Mouse (Mus musculus) frontal cortex, adult 2 months (tissue): ENCODE measurements around the gene Cnnm1. TPM values are rescaled to one million over a fixed set of nuclear protein-coding genes. Genes with fewer than 3 reads are reported as not detected.

ENCODE experiments used
- DNase-seq, 2 experiments: peaks; one replicate each; pipeline ENCODE4 v3.0.0; 2022; ENCODE audit warnings: low spot score in 1 of 2; ENCODE audit errors: extremely low spot score in 1 of 2
- polyA plus RNA-seq: library from polyadenylated mRNA; depleted of rRNA; stranded (reverse); fragments of >200 nt; gene quantifications from 2 replicates; pipeline ENCODE4 v1.2.3, GENCODE M21; 2012; rRNA removed

The Cnnm1 gene
- polyA plus RNA-seq, result 47.0 and 49.4 TPM in 2 replicates

DNA sequence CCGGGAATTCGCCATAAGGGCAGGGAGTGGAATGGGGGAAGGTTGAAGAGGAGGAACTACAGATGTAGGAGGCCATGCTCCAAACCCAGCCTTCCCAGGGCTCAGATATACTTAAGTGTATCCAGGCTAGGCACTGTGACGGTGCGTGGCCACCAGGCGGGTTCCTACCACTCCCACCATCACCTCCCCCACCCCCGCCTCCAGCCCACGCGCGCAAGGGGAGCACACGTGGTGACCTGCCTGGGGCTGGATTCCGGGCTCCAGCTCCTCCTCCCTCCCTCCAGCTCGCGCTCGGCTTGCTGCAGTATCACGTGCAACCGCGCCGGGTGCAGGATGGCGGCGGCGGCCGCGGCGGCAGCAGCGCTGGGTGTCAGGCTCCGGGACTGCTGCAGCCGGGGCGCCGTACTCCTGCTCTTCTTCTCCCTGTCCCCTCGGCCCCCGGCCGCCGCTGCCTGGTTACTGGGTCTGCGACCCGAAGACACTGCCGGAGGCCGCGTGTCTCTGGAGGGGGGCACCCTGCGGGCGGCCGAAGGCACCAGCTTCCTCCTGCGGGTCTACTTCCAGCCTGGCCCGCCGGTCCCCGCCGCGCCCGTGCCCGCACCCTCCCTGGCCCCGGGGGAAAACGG lies at the start of gene Cnnm1:
TSS of gene Cnnm1 (plus strand) at position 325 of the 626 bp plus-strand sequence.
- peak; percentile 53 to 76 for DNase-seq

DNA sequence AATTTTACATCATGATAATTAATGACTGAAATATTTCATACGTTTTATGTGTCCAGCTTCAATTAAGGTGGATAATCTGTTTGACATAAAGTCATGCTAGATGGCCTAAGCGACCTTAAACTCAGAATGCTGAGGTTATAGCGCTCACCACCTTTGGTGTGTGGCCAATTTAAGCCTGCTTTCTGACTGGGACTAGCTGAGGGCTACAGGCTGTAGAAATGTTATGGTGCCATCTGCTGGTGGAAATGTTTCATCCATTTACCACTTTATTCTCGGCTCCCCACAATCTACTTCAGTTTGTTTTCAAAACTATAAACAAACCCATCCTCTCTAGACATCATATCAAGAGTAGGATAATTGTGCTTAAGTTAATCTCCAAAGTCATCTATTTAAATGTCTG lies 43.9 kb upstream of the Cnnm1 start:
- DNase-seq, result peak in 1 of 2 experiments; percentile 79

DNA sequence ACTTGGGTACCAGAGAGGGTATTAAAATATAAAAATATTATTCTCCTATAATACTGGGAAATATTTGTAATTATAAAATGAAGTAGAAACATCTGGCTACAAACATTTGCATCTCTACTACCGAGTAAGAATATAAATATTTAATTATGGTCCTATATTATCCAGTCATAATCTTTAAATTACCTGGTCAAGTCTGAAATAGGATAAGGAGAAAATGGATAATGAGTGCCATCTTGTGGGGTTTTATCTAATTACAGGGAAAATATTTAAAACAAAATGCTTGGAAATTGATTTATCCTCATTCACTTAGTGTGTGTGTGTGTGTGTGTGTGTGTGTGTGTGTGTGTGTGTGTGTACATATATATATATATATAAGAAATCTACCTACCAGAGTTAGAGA lies 33.1 kb upstream of the Cnnm1 start:
- DNase-seq, result no peak

DNA sequence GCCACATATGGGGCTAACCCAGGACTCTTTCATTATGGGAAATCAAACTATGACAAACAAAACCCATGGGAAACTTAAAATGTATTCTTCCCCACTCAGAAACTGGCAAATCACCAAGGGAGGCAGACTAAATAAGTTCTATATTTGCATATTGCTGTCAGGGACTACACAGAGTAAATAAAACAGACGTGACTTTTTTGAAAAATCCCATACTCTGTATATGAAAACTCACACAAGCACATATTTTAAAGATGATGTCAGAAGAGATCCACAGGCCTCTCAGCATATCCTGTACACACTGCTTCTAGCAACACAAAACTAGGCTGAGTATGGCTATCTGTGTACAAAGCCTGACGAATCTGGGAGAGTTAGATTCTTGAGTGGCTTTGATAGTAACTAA lies 24.7 kb upstream of the Cnnm1 start:
- DNase-seq, result no peak

DNA sequence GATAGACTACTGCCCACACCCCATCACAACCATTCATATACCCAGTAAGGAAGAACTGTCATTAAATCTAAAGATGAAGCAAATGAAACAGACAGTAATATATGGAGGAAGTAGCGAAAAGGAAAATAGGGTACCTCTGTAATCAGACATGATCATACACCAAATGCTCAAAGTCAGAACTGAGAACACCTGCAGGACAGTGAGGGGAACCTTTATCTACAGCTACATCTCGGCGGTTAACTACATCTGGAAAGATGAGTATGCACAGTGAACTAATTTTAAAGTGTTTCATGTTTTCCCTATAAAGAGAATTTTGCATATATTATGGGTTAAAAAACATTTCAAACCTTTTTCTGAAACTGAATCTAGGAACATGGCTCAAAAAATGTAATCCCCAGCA lies 19.7 kb upstream of the Cnnm1 start:
- DNase-seq, result no peak

DNA sequence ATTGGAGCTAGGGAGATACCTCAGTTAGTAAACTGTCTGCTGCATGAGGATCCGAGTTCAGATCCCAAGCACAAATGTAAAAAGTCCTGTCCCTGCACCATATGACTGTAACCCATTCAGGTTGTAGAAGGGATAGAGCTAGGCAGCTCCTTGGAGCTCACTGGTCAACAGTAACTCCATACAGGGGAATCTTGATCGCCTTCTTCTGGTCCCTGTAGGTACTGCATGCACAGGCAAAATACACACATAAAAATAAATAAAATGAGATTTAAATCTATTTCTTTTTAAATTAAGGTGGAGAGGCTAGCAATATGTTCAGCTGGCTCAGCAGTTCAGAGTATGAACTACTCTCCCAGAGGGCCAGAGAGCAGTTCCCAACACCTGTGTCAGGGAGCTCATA lies 16.2 kb upstream of the Cnnm1 start:
- no peak for DNase-seq

DNA sequence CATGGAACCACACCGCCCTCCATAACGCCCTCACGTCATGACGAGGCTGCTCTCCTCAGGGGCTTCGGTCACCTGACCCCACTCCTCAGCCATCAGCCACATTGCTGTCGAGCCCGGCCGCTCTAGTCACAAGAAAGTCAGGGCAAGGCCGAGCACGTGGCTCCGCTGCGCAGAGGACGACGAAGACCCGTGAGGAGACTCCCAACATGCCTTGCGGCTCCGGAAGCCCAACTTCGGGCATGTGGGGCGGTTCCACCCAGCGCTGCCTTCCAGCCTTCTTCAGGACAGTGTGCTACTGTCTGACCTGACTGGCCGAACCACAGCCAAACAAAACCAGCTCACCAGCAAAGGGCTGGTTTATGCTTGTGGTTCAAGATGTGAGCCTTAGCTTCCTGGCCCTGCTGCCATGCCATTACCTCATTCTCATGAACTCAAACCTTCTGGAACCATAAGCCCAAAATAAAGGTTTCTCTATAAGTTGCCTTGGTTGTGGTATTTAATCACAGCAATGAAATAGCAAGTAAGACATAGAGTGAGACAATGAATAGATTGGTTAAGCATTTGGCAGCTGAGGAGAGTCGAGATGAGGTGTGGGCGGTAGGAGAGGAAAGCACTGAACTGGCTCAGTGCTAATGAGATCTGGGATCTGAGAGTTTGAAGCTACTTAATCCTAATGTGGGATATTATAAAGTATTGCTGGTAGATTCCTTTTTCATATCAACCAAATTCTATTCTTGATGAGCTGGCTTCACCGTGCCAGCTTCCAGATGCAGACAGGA lies 12.6 kb upstream of the Cnnm1 start:
- DNase-seq, result peak in 1 of 2 experiments; percentile 44

DNA sequence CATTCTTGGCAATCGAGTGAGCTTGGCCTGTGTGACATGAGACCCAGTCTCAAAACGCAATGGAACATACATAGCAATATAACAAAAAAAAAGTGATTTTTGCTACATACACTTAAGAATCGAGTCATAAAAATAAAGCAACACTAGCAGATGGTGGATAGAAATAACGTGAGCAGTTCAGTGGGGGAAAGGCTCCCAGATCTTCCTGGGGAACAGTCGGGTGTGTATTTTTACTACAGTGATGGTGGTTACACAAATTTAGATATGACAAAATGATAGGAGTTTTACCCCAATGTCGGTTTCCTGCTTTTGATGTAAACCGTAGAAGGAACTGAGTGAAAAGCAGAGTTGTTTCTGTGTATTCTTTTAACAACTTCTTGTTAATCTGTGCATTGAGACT lies 990 bp upstream of the Cnnm1 start:
- DNase-seq, result peak in 1 of 2 experiments; percentile 57

DNA sequence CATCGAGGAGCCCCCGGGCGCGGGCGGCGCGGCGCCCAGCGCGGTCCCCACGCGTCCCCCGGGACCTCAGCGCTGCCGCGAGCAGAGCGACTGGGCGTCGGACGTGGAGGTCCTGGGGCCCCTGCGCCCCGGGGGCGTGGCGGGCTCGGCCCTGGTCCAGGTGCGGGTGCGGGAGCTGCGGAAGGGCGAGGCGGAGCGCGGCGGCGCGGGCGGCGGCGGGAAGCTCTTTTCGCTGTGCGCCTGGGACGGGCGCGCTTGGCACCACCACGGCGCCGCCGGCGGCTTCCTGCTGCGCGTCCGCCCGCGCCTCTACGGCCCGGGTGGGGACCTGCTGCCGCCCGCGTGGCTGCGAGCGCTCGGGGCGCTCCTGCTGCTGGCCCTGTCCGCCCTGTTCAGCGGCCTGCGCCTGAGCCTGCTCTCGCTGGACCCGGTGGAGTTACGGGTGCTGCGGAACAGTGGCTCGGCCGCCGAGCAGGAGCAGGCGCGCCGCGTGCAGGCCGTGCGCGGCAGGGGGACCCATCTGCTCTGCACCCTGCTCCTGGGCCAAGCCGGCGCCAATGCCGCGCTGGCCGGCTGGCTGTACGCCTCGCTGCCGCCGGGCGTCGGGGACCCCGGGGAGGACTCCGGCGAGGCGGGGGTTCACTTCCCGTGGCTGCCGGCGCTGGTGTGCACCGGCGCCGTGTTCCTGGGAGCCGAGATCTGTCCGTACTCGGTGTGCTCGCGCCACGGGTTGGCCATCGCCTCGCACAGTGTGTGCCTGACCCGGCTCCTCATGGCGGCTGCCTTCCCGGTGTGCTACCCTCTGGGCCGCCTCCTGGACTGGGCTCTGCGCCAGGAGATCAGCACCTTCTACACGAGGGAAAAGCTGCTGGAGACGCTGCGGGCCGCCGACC lies 778 bp downstream of the Cnnm1 start:
- DNase-seq, result no peak

DNA sequence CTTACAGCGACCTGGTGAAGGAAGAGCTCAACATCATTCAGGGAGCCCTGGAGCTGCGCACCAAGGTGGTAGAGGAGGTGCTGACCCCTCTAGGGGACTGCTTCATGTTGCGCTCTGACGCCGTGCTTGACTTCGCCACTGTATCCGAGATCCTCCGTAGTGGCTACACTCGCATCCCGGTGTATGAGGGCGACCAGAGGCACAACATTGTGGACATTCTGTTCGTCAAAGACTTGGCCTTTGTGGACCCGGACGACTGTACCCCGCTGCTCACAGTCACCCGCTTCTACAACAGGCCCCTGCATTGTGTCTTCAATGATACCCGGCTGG lies 1.4 kb downstream of the Cnnm1 start:
- no peak for DNase-seq

DNA sequence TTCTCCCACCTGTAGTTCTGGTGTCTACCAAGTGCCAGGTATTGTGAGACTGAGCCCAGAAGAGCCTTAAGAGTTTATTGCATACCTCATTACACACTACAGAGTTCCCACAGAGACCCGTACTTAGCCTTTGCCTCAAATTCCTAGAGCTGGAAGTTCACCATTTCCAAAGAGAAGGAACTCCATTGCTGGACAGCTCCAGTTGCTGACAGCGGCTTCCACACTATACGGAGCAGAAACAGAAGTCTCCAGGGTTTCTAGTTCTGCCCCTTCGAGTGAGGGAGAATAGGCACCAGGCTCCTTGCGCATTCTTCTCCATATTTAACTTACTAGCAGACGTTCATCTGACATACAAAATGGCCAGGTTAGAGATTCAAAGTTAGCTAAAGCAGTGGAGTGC lies 2.0 kb downstream of the Cnnm1 start:
- no peak for DNase-seq

DNA sequence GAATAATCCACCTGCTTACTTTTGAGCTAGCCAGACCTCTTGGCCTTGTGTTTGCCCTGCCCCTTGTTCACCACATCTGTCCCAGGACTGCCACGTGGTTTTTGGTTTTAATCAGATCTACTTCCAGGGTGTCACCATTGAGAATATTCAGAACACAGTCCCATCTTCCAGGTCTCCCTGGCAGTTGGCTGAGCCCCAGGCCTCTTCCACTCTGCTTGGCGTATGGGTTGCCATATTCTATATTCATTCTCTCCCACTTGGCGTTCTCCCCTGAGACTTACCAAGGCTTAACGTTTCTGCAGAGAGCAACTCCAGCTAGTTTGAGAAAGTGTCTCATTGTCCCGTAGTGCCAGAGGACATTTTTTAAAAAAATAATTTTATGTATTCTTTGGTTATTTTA lies 2.7 kb downstream of the Cnnm1 start:
- DNase-seq, result no peak

DNA sequence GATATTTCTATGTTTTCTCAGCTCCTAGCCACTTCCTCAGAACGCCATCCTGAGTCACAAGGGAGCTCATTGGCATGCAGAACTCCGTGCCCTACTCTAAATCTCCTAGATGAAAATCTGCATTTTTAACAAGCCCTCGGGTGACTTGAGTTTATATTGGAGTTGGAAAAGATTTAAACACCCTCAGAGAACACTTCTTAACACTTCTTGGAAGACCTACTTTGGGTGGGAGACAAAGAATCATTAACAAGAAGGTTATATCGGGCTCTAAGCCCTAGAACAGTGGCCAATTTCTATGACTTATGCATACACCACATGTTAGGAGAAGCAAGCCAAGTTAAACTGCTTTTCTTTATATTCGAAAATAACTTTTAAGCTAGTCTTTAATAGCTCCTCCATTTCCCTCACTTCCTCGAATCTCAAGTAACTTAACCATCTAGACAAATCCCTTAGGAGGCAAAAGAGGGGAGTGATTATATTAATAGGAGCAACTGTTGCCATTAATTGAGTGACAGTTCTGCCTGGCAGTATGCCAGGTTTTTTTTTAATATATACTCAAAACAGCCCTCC lies 4.5 kb downstream of the Cnnm1 start:
- DNase-seq, result no peak

DNA sequence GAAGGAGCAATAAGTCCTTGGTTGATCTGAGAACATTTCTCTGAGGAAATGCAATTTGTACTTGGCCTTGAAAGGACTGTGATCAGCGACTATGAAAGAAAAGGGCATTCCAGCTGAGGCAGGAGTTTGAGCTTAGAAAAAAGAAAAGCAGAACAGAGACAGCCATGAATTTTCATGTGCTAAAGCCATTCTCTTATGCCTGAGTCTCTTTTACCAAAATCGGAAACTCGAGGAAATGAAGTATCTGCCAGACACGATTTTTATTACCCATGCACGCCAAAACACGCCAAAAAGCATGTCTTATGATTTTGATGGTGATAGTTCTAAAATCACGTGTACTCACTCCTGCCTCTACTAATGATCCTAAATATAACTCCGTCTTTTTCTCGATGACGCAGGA lies 11.3 kb downstream of the Cnnm1 start:
- DNase-seq, result no peak

DNA sequence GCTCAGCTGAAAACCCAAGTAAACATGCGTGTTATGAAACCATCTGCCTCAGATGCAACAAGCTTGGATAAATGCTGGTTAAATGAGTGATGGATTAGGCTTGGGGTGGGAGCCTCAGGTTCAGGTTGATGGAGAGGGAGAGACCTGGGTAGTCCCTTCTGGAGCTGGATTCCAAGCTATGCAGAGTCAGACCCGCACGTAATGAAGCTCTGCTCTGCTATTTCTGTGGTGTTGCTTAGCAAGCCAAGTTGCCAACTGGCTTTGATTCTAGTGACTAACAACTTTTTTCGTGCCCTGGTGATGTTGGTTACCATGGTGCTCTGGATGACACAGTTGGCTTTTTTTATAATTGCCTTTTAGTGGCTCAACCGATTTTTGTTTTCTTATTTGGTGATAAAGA lies 11.9 kb downstream of the Cnnm1 start:
- peak; percentile 64 to 82 for DNase-seq

DNA sequence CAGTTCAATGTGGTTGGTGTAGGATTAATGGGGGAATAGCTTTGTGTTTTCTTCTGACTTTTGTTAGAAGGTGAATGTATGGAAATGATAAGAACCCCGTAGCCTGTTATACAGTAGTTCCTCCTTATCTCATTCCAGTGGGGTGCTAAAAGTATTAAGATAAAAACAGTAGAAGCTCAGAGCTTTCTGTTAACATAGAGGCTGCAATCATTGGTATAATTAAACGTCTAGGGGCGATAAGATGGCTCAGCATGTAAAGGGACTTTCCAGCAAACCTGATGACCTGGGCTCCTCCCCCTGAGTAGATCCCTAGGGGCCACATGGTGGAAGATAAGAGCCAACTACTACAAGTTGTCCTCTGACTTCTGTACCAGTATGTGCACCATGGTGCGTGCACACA lies 12.8 kb downstream of the Cnnm1 start:
- no peak for DNase-seq

DNA sequence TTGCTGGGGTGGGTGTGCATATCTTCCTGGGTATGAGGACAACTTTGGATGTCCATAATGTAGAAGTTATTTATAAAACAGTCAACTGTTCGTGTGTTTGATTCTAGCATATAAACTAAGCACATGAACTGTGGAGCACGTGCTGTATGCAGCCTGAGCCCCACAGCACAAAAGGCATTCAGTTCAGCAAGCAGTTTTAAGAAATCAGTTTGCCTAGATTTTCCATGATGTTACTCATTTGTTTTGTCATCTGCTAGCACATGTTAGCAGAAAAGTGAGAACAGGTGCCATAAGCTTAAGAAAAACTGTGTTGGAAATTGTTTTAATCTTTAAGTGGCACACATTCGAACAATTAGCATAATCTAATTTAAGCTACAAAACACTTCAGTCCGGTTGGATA lies 19.7 kb downstream of the Cnnm1 start:
- no peak for DNase-seq

DNA sequence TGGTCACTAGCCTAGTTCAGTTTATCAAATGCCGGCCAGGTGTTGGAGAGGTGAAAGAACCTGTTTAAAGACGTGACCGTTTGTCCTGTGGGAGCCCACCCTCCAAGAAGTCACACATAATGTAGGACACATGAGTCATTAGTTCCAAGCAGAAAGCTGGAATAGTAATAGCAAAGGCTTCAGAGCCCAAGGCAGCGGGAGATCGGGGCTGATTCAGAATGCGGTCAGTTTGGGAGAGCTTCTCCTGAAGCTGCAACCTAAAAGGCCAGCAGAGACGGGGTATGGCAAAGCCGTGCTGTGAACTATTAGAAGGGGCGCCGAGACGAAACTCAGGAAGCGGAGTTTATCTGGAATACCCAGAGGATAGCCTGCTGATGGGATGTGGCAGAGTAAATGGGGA lies 20.2 kb downstream of the Cnnm1 start:
- DNase-seq, result no peak

DNA sequence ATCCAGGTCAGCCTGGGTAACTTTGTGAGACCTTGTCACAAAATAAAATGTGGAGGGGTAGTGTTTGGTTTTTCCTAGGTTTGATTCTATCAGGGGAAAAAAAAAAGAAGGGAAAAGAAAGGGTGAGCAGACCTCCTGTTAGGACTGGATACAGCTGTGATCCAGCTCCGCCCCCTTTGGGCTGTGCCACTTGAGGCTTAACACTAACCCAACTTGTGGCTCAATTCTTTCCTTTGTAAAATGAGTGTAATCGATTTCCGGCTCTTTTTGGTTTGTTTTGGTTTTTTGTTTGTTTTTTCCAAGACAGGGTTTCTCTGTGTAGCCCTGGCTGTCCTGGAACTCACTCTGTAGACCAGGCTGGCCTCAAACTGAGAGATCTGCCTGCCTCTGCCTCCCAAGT lies 21.9 kb downstream of the Cnnm1 start:
- no peak for DNase-seq

DNA sequence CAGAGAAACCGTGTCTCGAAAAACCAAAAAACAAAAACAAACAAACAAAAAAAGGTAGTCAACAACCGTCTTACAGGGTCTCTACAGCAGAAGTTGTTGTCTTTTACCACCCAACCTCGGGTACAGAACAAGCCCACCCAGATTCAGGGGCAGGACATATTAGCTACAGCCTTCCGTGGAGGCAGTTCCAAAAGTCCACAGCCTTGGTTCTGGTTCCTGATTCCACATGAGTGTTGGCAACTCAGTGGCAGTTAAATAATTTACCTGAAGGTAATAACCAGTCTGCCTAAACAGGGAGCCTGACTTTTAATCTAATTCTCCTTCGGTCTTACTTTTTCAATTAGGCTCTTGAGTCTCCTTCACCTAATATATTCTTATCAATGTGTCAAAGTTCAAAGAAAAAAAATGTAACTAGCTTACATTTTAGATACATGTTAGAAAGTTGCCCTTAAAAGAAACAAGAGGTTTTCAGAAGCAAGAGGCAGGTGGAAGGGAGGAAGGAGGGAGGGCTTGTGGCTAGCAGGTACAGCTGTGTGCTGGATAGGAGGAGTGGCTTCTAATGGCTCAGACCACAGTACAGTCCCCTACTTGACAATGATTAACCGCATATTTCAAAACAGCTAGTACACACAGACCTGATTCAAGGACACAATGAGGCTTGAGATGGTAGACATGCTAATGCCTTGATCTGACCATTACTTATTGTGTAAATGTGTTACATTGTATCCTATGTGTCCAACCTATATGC lies 23.5 kb downstream of the Cnnm1 start:
- DNase-seq, result no peak

DNA sequence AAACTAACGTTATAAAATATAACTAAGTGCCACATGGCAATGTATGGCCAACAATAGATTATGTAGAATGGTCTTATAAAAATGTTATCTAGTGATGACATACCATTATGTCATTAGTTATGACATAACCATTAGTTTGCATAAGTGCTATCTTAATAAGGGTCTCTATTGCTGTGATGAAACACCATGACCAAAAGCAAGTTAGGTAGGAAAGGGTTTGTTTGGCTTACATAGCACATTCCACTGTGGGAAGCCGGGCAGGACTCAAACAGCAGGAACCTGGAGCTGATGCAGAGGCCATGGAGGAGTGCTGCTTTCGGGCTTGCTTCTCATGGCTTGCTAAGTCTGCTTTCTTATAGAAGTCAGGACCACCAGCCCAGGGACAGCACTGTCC lies 24.1 kb downstream of the Cnnm1 start:
- no peak for DNase-seq
